Mouse (Mus musculus): ENCODE data around the gene AC109138.7.
A peak's percentile ranks its signal among the peaks of the same experiment; 100 is the strongest.

AC109138.7 gene

GRCm38 (mm10) chr19:4257216-4257896 lies 43.2 kb downstream of the AC109138.7 start:
- peak; percentile 88 to 91 for DNase-seq

- DNase-seq: no peak
These were observed 43.7 kb downstream of the AC109138.7 start for GRCm38 (mm10) chr19:4257897-4258252.

GRCm38 (mm10) chr19:4261038-4261698 lies 47.0 kb downstream of the AC109138.7 start:
- DNase-seq: peak; percentile 53 to 60

- no peak for DNase-seq
These were observed 48.6 kb downstream of the AC109138.7 start for GRCm38 (mm10) chr19:4262756-4263155.

GRCm38 (mm10) chr19:4263702-4264101 lies 49.5 kb downstream of the AC109138.7 start:
- DNase-seq: no peak

GRCm38 (mm10) chr19:4264171-4264780 lies 50.1 kb downstream of the AC109138.7 start:
- no peak for DNase-seq

GRCm38 (mm10) chr19:4265956-4266355 lies 51.8 kb downstream of the AC109138.7 start:
- DNase-seq: peak in 1 of 2 experiments; percentile 37

- peak; percentile 67 to 72 for DNase-seq
These were observed 54.6 kb downstream of the AC109138.7 start, which contains the start of gene Ssh3 for GRCm38 (mm10) chr19:4268566-4269361. Gene Ssh3 (minus strand): TSS chr19:4269180.

- DNase-seq: no peak
These were observed 56.0 kb downstream of the AC109138.7 start for GRCm38 (mm10) chr19:4270187-4270586.

GRCm38 (mm10) chr19:4270972-4271371 lies 56.8 kb downstream of the AC109138.7 start:
- DNase-seq: no peak

- no peak for DNase-seq
These were observed 65.3 kb downstream of the AC109138.7 start for GRCm38 (mm10) chr19:4279487-4279886.

GRCm38 (mm10) chr19:4280425-4280824 lies 66.3 kb downstream of the AC109138.7 start:
- no peak for DNase-seq

All from thymus, postnatal 36 days (tissue).